Mouse (Mus musculus) cerebellum, postnatal 36 days (tissue): ENCODE results near the gene Sphkap.

Experiments
- DNase-seq, 2 experiments: peaks; one replicate each; pipeline ENCODE4 v3.0.0; 2021 to 2022; ENCODE audit warnings: mixed read lengths in 2 of 2

Gene Sphkap

DNA sequence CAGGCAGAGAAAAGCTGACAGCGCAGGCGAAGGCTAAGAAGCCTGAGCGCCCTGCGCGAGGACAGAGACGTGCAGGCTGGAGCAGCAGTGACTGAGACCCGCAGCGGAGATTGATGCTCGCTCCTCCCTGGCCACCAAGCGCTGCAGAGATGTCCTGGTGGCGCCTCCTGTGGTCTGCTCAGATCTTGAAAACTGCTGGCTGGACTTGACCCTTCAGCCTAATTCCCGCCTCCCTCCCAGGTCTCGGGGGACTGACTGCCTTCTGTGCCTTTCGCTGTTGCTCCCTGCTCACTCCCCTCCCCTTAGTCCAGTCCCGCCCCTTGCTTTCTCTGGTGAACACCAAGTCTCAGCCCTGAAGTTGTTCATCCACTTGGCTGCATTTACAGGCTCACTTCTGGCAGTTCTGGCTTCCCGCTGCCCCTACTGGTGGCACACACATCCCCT, at the start of gene Sphkap:
TSS of gene Sphkap (minus strand) at position 180 of the 444 bp plus-strand sequence.
- peak; percentile 82 to 83 for DNase-seq

DNA sequence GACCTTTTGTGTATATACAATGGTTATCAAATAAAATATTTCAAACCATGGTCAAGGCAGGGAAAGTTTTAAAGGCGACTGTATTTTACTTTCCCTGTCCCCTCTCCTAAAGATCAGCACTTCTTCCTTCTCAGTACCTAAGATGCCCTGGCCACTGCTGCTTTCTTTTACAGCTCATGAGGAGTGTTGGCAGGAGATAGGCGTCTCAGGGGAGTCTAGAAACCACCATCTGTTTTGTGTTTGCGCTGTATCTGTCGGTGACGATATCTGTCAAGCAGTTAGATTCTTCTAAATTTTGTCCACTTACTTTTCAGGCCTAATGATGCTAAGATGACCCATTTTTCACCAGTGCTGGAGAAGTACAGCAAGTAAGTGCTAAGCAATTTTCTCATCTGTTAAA, 43.3 kb upstream of the Sphkap start:
- peak; percentile 53 to 68 for DNase-seq

- no peak for DNase-seq
These were observed 32.4 kb upstream of the Sphkap start for GRCm38 (mm10) chr1:83440422-83440821.

- no peak for DNase-seq
These were observed 25.9 kb upstream of the Sphkap start for GRCm38 (mm10) chr1:83433932-83434331.

DNA sequence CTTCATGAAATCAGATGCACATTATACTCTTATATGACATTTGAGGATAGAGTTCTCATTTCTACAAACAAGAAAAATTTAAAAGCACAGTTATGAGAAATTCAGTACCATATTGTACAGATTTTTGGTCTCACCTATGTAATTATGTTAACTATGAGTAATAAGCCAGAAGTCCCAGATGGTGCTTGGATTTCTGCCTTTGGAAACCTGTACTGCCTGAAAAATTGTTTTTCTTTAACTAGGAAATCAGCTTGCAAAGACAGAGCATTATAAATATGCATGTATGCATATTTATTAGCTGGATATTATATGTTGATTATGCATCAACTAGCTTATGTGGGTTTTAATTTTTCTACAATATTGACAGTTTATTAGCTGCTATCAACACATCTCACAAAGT, 21.9 kb upstream of the Sphkap start:
- DNase-seq: peak; percentile 35 to 53

- peak in 1 of 2 experiments; percentile 38 for DNase-seq
These were observed 384 bp downstream of the Sphkap start for GRCm38 (mm10) chr1:83407616-83408015.

DNA sequence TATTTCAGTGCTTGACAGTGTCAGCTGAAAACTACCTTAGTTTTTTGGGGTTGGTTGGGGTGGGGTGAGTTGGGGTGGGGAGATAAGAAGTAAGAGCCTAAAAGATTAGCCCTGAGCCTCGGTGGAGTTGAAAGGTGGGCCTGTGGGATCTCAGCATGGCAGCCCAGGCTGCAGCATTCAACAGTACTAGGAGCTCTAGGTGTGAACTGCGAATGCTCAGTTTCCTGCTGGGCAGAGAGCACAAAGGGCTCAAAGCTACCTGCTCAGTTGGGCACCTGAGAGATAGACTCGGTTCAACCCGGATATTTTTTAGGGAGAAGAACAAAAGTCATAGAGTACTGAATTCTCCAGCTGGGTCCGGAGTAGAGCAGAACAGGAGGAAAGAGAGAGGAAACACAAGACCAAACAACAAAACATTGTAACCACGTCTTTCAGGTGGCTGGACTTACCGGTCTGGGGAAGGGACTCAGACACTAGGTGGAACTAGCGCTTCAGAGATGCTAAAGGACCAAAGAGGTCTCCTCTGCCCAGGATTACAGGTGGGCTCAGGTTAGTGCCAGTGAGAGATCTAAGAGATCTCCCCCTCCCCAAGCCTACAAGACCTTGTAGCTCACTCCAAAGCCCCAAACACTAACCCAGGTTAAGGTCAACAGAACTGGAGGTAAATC, 984 bp downstream of the Sphkap start:
- DNase-seq: peak; percentile 48 to 65

- DNase-seq: no peak
These were observed 6.9 kb downstream of the Sphkap start for GRCm38 (mm10) chr1:83401079-83401478.

GRCm38 (mm10) chr1:83396284-83396683, 11.7 kb downstream of the Sphkap start:
- DNase-seq: no peak

- DNase-seq: no peak
These were observed 12.4 kb downstream of the Sphkap start for GRCm38 (mm10) chr1:83395559-83395958.

GRCm38 (mm10) chr1:83389419-83389818, 18.6 kb downstream of the Sphkap start:
- no peak for DNase-seq

DNA sequence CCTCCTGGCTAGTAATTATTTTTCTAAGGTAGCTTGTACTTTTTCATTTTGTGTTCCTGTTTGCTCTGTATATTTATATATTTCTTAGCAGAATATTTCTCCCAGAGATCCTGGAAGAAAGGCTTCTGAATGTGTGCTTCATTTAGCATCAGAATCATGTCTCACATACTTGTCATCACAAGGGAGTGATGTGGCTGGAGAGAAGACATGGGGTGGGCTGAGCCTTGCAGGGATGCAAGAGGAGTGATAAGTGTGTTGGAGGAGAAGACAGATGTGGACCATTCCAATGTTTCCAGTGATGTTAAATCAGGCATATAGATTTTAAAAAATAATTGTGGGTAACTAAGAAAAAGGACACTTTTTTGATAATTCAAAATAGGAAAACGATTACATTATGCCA, 30.6 kb downstream of the Sphkap start:
- DNase-seq: no peak

- DNase-seq: no peak
These were observed 41.5 kb downstream of the Sphkap start for GRCm38 (mm10) chr1:83366456-83366855.

DNA sequence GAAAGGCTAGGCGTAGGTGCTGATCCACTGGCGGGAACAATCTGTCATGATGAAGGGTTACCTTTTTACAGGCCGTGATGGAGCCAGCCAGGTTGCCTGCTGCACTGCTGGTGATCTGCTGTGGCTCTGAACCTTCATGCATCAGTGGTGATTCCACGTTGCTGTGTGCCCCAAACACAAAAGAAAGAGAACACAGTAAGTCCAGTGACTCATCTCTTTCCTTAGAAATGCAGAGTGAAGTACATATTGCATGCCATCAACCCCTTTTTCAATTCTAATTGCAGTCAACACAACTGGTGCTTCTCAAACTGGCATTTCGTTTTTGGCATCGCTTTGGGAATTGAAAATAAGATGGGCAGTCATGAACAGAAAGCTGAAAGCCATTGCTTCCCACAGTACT, 45.8 kb downstream of the Sphkap start:
- peak; percentile 47 for DNase-seq

DNA sequence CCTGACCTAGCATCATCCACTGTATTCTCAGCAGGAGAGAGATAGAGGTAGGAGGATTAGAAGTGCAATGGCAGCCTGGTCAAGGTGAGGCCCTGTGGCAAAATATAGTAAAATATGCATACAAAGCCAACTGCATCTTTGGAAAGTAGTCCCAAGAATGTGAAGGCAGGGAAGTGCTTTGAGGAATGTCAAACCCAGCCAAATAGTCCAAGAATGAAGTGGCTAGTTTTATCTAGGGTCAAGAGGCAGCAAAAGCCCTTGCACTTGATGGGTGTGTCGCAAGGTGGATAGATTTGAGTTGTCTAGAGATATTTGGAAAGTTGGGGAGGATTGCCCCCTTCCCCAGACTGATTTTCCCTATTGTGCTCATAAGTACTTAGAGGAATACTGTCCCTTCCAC, 61.5 kb downstream of the Sphkap start:
- DNase-seq: no peak

GRCm38 (mm10) chr1:83345572-83345971, 62.4 kb downstream of the Sphkap start:
- DNase-seq: peak; percentile 11 to 26

DNA sequence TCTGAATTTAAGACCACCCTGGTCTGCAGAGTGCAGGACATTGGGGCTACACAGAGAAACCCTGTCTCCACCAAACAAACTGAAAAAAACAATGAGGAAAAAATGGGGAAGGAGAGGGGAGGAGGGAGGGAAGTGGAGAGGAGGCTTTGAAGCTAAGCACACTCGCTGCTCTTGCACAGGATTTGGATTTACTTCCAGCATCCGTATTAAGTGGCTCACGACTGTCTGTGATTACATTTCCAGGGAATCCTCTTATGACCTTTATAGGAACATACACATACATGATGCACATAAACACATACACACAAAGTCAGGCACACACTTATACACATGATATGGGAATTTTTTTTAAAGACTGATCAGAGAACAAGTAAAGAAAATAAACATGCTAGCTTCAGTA, 62.9 kb downstream of the Sphkap start:
- DNase-seq: no peak

- no peak for DNase-seq
These were observed 65.2 kb downstream of the Sphkap start for GRCm38 (mm10) chr1:83342726-83343250.

DNA sequence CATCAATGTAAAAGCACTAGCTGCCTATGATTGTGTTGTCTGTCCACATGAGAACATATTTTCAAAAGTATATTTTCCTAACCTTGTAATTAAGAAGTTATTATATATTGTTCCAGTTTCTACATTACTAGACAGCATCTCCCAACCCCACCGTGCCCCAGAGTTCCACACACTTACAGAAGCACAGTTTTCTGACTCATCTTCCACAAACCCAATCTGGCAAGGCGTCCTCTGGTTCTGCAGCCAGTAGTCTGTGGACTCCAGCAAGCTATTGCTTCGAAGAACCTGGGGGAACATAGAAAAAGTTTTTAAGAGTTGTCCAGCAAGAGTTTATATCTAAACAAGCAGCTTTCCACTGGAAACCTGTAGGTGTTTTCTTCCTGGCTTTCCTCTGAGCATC, 68.6 kb downstream of the Sphkap start:
- DNase-seq: no peak

GRCm38 (mm10) chr1:83316917-83317316, 91.1 kb downstream of the Sphkap start:
- no peak for DNase-seq

DNA sequence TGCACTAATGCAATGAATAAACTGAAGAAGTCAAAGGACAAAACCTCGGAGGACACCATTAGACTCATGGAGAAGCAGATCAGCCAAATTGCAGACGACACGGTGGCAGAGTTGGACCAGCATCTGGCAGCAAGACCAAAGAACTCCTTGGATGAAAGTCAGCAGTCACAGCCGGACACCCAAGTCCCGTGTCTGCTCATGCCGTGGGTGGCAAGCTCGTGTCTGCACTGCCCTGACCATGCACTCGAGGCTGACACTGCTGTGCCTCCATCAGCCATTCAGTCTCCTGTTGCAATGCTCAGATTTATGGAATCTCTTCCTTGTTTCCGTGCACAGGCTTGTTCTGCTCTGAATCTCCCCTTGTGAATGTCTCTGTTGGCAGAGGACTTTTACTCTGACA, 92.9 kb downstream of the Sphkap start:
- peak; percentile 45 to 58 for DNase-seq

DNA sequence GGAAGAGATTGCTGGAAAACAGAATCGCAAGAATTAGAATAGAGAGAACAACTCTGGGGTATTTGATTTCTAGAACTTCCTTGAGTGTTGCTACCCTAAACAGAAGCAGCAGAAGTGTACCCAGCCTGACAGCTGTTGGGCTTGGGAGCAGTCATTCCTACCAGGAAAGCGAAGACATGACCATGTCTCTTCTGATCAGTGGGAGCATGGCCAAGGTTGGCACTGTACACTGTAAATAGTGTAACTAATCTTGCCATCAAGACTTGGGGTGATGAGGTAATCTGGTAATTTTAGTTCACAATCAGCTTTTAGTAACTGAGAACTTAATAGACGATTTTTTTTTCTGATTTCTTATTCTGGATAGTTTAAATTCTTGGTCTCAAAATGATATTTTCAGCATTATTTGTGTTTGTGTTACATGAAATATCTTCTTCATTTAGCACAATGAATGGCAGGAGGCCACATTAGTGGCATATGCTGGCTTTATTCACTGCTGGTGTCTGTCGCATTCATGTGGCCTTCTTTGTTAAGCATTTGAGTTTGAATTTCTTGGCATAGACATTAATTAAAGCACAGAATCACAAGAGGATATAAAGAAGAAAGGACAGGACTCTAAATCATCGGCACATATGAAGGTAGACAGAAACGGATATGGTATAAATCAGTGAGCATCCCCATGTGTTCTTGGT, 96.2 kb downstream of the Sphkap start:
- peak; percentile 52 to 59 for DNase-seq

DNA sequence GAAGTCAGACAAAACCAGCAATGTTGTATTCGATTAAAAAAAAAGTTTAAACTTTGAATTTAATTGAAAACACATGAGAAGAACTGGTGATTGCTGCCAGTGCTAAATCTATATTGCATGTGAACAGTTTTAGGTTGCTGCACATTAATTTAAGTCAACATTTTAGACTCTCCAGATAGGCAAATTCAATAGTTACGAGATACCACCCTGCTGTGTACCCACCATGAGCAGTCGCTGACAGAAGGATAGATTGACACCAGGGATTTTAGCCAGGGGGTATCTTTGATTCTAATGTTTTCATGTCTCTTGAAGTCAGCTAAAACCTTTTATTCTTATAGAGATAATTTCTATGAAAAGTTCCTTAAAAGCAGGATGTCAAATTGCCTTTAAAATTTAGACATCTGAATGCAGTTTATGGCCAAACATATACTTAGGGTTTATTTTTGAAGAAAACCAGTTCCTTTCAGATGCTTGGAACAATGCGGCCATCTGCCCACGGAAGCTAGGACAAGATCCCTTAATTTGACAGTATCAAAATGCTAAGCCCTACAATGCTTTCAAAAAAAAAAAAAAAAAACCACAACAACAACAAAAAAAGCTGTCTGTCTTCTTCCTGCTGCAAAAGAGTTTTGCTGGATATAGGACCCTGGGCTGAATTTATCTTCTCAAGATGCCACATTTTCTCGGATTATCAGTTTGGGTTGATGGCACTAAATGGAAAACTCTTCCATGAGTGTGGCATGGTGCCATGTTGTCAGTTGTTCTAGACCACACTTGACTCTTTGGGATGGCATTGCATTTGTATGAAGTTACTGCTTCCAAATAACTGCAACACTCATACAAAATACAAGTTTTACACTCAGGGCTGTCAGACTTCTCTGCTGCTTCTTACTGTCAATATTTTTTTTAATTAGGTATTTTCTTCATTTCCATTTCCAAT, 110.6 kb downstream of the Sphkap start:
- no peak for DNase-seq
